9 mouse cellular contexts compared by ENCODE assay signal in genomic region chr3:52400284-52401161, GRCm38 (mm10).
DNase-seq lines count a peak whose midpoint lies in the region; ATAC-seq lines count a peak whose summit lies in the region.
"Had no signal": no experiment of that assay in that cellular context is flagged by ENCODE, and none has a peak within 500 bp of the region (broad histone marks: within the 10 kb centered on the region; RNA-seq: fewer than 3 reads in every experiment).

No protein-coding gene starts in this region.

- H3K9ac ChIP-seq in hindbrain, embryonic 15.5 days = no peak overlapping the region
- no peak overlapping the region for H3K9ac ChIP-seq in liver, embryonic 16.5 days (ENCODE audit: low read depth, low read length)

- peak; percentile 92 for DNase-seq in heart, adult 11 months
- no peak for DNase-seq in heart, adult 18-20 months
- DNase-seq in T-cell, adult 2 months (ENCODE audit: low spot score) = peak; percentile 20
- peak; percentile 55 for DNase-seq in thymus, postnatal 4 days
- no peak for DNase-seq in cerebellum, postnatal 25 days

- no peak for ATAC-seq in hindbrain, embryonic 15.5 days (ENCODE audit: low FRiP score, low read depth)
- ATAC-seq in liver, embryonic 16.5 days (ENCODE audit: low read depth) = no peak
- no peak for ATAC-seq in cerebellum, adult (ENCODE audit: insufficient number of reproducible peaks, low FRiP score, low TSS enrichment)

- H3K27me3 ChIP-seq in hindbrain, embryonic 15.5 days = 0 out of 2 replicates have a peak, but pooled peaks cover 5% of the 10 kb centered on the region
- no peaks in the 10 kb centered on the region for H3K27me3 ChIP-seq in liver, embryonic 16.5 days (ENCODE audit: control insufficient read depth, insufficient read depth, low read depth, low read length)

- peaks cover 17% of the 10 kb centered on the region for H3K4me1 ChIP-seq in hindbrain, embryonic 15.5 days (replicated peaks)
- H3K4me1 ChIP-seq in liver, embryonic 16.5 days (ENCODE audit: control insufficient read depth, low read depth, low read length) = no peaks in the 10 kb centered on the region; the same call in none of the 2 replicates

- peak overlapping the region; percentile 61 for H3K4me2 ChIP-seq in hindbrain, embryonic 15.5 days
- H3K4me2 ChIP-seq in liver, embryonic 16.5 days (ENCODE audit: low read depth, low read length) = peak overlapping the region; percentile 44; the same call in 1 of the 2 replicates

- H3K9me3 ChIP-seq in hindbrain, embryonic 15.5 days = no peaks in the 10 kb centered on the region
- H3K9me3 ChIP-seq in liver, embryonic 16.5 days (replicated peaks; ENCODE audit: control insufficient read depth, low read length) = no peaks in the 10 kb centered on the region

- H3K36me3 ChIP-seq in hindbrain, embryonic 15.5 days = no peaks in the 10 kb centered on the region
- no peaks in the 10 kb centered on the region for H3K36me3 ChIP-seq in liver, embryonic 16.5 days (ENCODE audit: control insufficient read depth, insufficient read depth)

- H3K4me3 ChIP-seq in hindbrain, embryonic 15.5 days = peak overlapping the region; percentile 30
- no peak overlapping the region for H3K4me3 ChIP-seq in liver, embryonic 16.5 days (ENCODE audit: low read depth, low read length)

- 13% methylated on average over 18 of the region's 19 CpGs for WGBS in hindbrain, embryonic 15.5 days
- 8% methylated on average over 19 of the region's 19 CpGs for WGBS in liver, embryonic 16.5 days (ENCODE audit: insufficient replicate concordance)

- peak overlapping the region; percentile 62 for H3K27ac ChIP-seq in hindbrain, embryonic 15.5 days (replicated peaks)
- H3K27ac ChIP-seq in liver, embryonic 16.5 days (ENCODE audit: low read length) = no peak overlapping the region
- H3K27ac ChIP-seq: macrophage had no signal

Comparison
In these comparisons a context has a peak if more than half of its experiments do, and no peak if none do; other contexts are left out.
1. DNase-seq: peak in heart, adult 11 months (single experiment), T-cell, adult 2 months (single experiment) and thymus, postnatal 4 days (single experiment); none in heart, adult 18-20 months (0 of 2) and cerebellum, postnatal 25 days (0 of 2).